23 mouse cellular contexts compared by ENCODE assay signal in genomic region chr2:57251636-57252317, GRCm38 (mm10). TPM values are rescaled to one million over a fixed set of nuclear protein-coding genes. Genes with fewer than 3 reads are reported as not detected.
A peak's percentile ranks its signal among the peaks of the same experiment; 100 is the strongest.
DNase-seq lines count a peak whose midpoint lies in the region; ATAC-seq and TF ChIP-seq lines count a peak whose summit lies in the region.
"Had no signal": no experiment of that assay in that cellular context is flagged by ENCODE, and none has a peak within 500 bp of the region (broad histone marks: within the 10 kb centered on the region; RNA-seq: fewer than 3 reads in every experiment).

No protein-coding gene starts in this region.

- no peak overlapping the region for H3K27ac ChIP-seq in kidney, postnatal 0 days
- H3K27ac ChIP-seq in small intestine, adult 2 months (ENCODE audit: insufficient read depth, low read depth, low read length) = peak overlapping the region; percentile 79
- H3K27ac ChIP-seq: heart, adult 2 months; heart, embryonic 13.5 days; hindbrain, postnatal 0 days; limb, embryonic 15.5 days; midbrain, embryonic 12.5 days had no signal

- WGBS in kidney, postnatal 0 days = 67% methylated on average over 13 of the region's 13 CpGs
- WGBS in small intestine, adult 2 months = 42% methylated on average over 13 of the region's 13 CpGs

- TF ChIP-seq CTCF in kidney, postnatal 0 days (IDR thresholded peaks at IDR 0.05; ENCODE audit: low read depth) = no peak
- no peak for TF ChIP-seq CTCF in small intestine, adult 2 months (IDR thresholded peaks at IDR 0.05; ENCODE audit: extremely low read depth, insufficient read length, insufficient replicate concordance, low read depth, low read length)

- H3K4me3 ChIP-seq in kidney, postnatal 0 days (replicated peaks; ENCODE audit: low read depth, low read length) = no peak overlapping the region
- H3K4me3 ChIP-seq in small intestine, adult 2 months (ENCODE audit: low read depth, low read length) = no peak overlapping the region
- H3K4me3 ChIP-seq: heart, adult 2 months; heart, embryonic 13.5 days; limb, embryonic 15.5 days; midbrain, embryonic 12.5 days had no signal

- no peaks in the 10 kb centered on the region for H3K9me3 ChIP-seq in kidney, postnatal 0 days (replicated peaks; ENCODE audit: low read length)
- H3K9me3 ChIP-seq: heart, embryonic 13.5 days; limb, embryonic 15.5 days; midbrain, embryonic 12.5 days had no signal

- peak; percentile 43; the same call in 1 of the 2 replicates for ATAC-seq in kidney, postnatal 0 days (replicated peaks; ENCODE audit: low FRiP score, low read depth)
- ATAC-seq: forebrain, embryonic 14.5 days; hindbrain, postnatal 0 days had no signal

- H3K36me3 ChIP-seq in kidney, postnatal 0 days (ENCODE audit: insufficient read depth, low read length) = no peaks in the 10 kb centered on the region
- H3K36me3 ChIP-seq in small intestine, adult 2 months (ENCODE audit: control insufficient read depth, insufficient read depth, low read length) = 0 out of 2 replicates have a peak, but pooled peaks cover 1% of the 10 kb centered on the region
- H3K36me3 ChIP-seq: heart, embryonic 13.5 days; limb, embryonic 15.5 days; midbrain, embryonic 12.5 days had no signal

- no peak for TF ChIP-seq POLR2A in small intestine, adult 2 months (IDR thresholded peaks at IDR 0.05; ENCODE audit: low read depth, low read length)

- H3K4me1 ChIP-seq in kidney, postnatal 0 days (replicated peaks; ENCODE audit: insufficient read depth, low read length) = 0 out of 2 replicates have a peak, but pooled peaks cover 2% of the 10 kb centered on the region
- peaks cover 26% of the 10 kb centered on the region; the same call in 1 of the 2 replicates for H3K4me1 ChIP-seq in small intestine, adult 2 months (ENCODE audit: control insufficient read depth, insufficient read depth, insufficient read length, low read length)
- H3K4me1 ChIP-seq: limb, embryonic 15.5 days had no signal

- no peaks in the 10 kb centered on the region for H3K27me3 ChIP-seq in kidney, postnatal 0 days (ENCODE audit: insufficient read depth, low read length)
- no peaks in the 10 kb centered on the region for H3K27me3 ChIP-seq in small intestine, adult 2 months (ENCODE audit: control insufficient read depth, insufficient read depth, low read length)
- H3K27me3 ChIP-seq: heart, embryonic 13.5 days; limb, embryonic 15.5 days had no signal

- H3K9ac ChIP-seq in kidney, postnatal 0 days (ENCODE audit: low read depth, low read length) = no peak overlapping the region
- H3K9ac ChIP-seq: heart, embryonic 13.5 days; limb, embryonic 15.5 days; midbrain, embryonic 12.5 days had no signal

- DNase-seq in kidney, postnatal 0 days (ENCODE audit: low spot score) = no peak
- no peak for DNase-seq in kidney, postnatal 36 days
- peak; percentile 79 for DNase-seq in 3T3-L1 (ENCODE audit: low read depth, low spot score)
- DNase-seq in NIH3T3 (ENCODE audit: low read depth) = peak; percentile 60
- no peak for DNase-seq in adipocyte (ENCODE audit: low spot score)
- DNase-seq in lung, postnatal 4 days = no peak
- no peak for DNase-seq in adrenal gland, postnatal 36 days
- DNase-seq: cerebellum, adult 2 months; gastrocnemius, postnatal 10 days; heart, adult 2 months; heart, postnatal 14 days; left cerebral cortex, postnatal 4 days; lung, adult 18-20 months; lung, postnatal 10 days; right cerebral cortex, postnatal 14 days; spleen, adult 18-20 months; thymus, adult 2 months had no signal

- no peak overlapping the region for H3K4me2 ChIP-seq in kidney, postnatal 0 days (ENCODE audit: low read length)
- H3K4me2 ChIP-seq: heart, embryonic 13.5 days; limb, embryonic 15.5 days; midbrain, embryonic 12.5 days had no signal

RNA-seq across cellular contexts. Expression of gene Gpd2, which starts 14.3 kb away (rescaled TPM):
- polyA plus RNA-seq in kidney, postnatal 0 days (2015; fragmentation: Nextera tagmentation; extraction: Ambion mirVana) = 11.9 and 15.4 TPM in 2 replicates
- 13.9 and 31.9 TPM in 2 replicates for polyA plus RNA-seq in small intestine, adult 2 months (2012; rRNA removed)
- total RNA-seq in adrenal gland, postnatal 36 days (2021) = 100 to 1,000 TPM; 113 to 116 TPM

Comparison
In these comparisons a context has a peak if more than half of its experiments do, and no peak if none do; other contexts are left out.
1. DNase-seq: peak in 3T3-L1 (single experiment) and NIH3T3 (single experiment); none in kidney, postnatal 0 days (single experiment), kidney, postnatal 36 days (0 of 2), adipocyte (single experiment), lung, postnatal 4 days (0 of 2) and adrenal gland, postnatal 36 days (0 of 2).